Mouse (Mus musculus) MEL (cell line): ENCODE data around the gene Sh2b3. TPM values are rescaled to one million over a fixed set of nuclear protein-coding genes. Genes with fewer than 3 reads are reported as not detected.

Experiments used
- DNase-seq: peaks from one replicate; pipeline ENCODE4 v3.0.0; 2011; ENCODE audit warnings: low read depth, low spot score
- H3K27ac ChIP-seq: 2 replicates; pipeline ENCODE4 v1.5.1; 2012; ENCODE audit warnings: low read depth, mild to moderate bottlenecking, control low read depth, low read length, moderate library complexity; ENCODE audit not compliant: control insufficient read depth
- H3K27me3 ChIP-seq, 2 experiments: fragments of 150-350 bp in 1 of 2; sonication (generic) in 1 of 2; 2 replicates each; pipeline ENCODE4 v1.6.1; 2012; ENCODE audit warnings: low read length in 2 of 2, mild to moderate bottlenecking in 2 of 2, improper control_type of control experiment in 1 of 2, moderate library complexity in 1 of 2; ENCODE audit not compliant: insufficient read depth in 2 of 2, control insufficient read depth in 1 of 2
- H3K36me3 ChIP-seq, 2 experiments: 2 replicates each; pipeline ENCODE4 v1.6.1; 2012 to 2014; ENCODE audit warnings: low read length in 2 of 2, improper control_type of control experiment in 1 of 2, inconsistent platforms in 1 of 2, mild to moderate bottlenecking in 1 of 2; ENCODE audit not compliant: insufficient read depth in 2 of 2, control insufficient read depth in 1 of 2
- H3K4me1 ChIP-seq, 2 experiments: fragments of 150-350 bp in 1 of 2; sonication (generic) in 1 of 2; 2 replicates each; pipeline ENCODE4 v1.6.1; 2012; ENCODE audit warnings: low read length in 2 of 2, improper control_type of control experiment in 1 of 2, mild to moderate bottlenecking in 1 of 2; ENCODE audit not compliant: insufficient read depth in 2 of 2, control insufficient read depth in 1 of 2
- H3K4me3 ChIP-seq, 2 experiments: fragments of 150-350 bp in 1 of 2; sonication (generic) in 1 of 2; 2 replicates each; pipeline ENCODE4 v1.5.1; 2012; ENCODE audit warnings: low read depth in 2 of 2, low read length in 2 of 2, mild to moderate bottlenecking in 2 of 2, moderate library complexity in 2 of 2, control low read depth in 1 of 2, improper control_type of control experiment in 1 of 2; ENCODE audit not compliant: control insufficient read depth in 1 of 2, insufficient read depth in 1 of 2
- H3K79me2 ChIP-seq: 2 replicates; pipeline ENCODE4 v1.6.1; 2012; ENCODE audit warnings: mild to moderate bottlenecking, low read length, moderate library complexity; ENCODE audit not compliant: control insufficient read depth, poor library complexity, insufficient read depth
- H3K9ac ChIP-seq: 2 replicates; pipeline ENCODE4 v1.6.1; 2012; ENCODE audit warnings: low read depth, mild to moderate bottlenecking, control low read depth, low read length, moderate library complexity; ENCODE audit not compliant: control insufficient read depth, poor library complexity, severe bottlenecking
- H3K9me3 ChIP-seq: fragments of 150-350 bp; sonication (generic); replicated peaks from 2 replicates; pipeline ENCODE4 v1.6.1; 2012; ENCODE audit warnings: mild to moderate bottlenecking, low read length, improper control_type of control experiment, moderate library complexity; ENCODE audit not compliant: insufficient read depth
- CHD1 ChIP-seq: IDR thresholded peaks from 2 replicates; pipeline ENCODE4 v1.6.1; 2012; ENCODE audit warnings: low read depth, mild to moderate bottlenecking, inconsistent platforms, low read length, improper control_type of control experiment
- E2F4 ChIP-seq: IDR thresholded peaks from 2 replicates; pipeline ENCODE4 v1.6.1; 2011; ENCODE audit warnings: low read depth, low read length, improper control_type of control experiment, borderline replicate concordance
- ELF1 ChIP-seq: IDR thresholded peaks from 2 replicates; pipeline ENCODE4 v1.6.1; 2014; ENCODE audit warnings: low read depth, mild to moderate bottlenecking, inconsistent platforms, low read length, improper control_type of control experiment, moderate library complexity
- ETS1 ChIP-seq: IDR thresholded peaks from 2 replicates; pipeline ENCODE4 v1.6.1; 2012; ENCODE audit warnings: low read depth, mild to moderate bottlenecking, inconsistent platforms, low read length, improper control_type of control experiment, moderate library complexity
- GABPA ChIP-seq: IDR thresholded peaks from 2 replicates; pipeline ENCODE4 v1.6.1; 2012; ENCODE audit warnings: low read depth, mild to moderate bottlenecking, inconsistent platforms, low read length, improper control_type of control experiment, moderate library complexity
- GATA1 ChIP-seq: IDR thresholded peaks from 2 replicates; pipeline ENCODE4 v1.6.1; 2011; ENCODE audit warnings: low read depth, low read length, improper control_type of control experiment
- HCFC1 ChIP-seq: IDR thresholded peaks from 2 replicates; pipeline ENCODE4 v1.6.1; 2012; ENCODE audit warnings: low read depth, mild to moderate bottlenecking, inconsistent platforms, low read length, improper control_type of control experiment, moderate library complexity
- JUND ChIP-seq: IDR thresholded peaks from 2 replicates; pipeline ENCODE4 v1.6.1; 2011; ENCODE audit warnings: low read depth, mild to moderate bottlenecking, improper control_type of control experiment, low read length
- KAT2A ChIP-seq: conservative IDR thresholded peaks from 2 replicates; pipeline ENCODE4 v1.6.1; 2012; ENCODE audit warnings: low read depth, low read length, improper control_type of control experiment, inconsistent platforms
- MAZ ChIP-seq: IDR thresholded peaks from 2 replicates; pipeline ENCODE4 v1.6.1; 2012; ENCODE audit warnings: low read depth, mild to moderate bottlenecking, inconsistent platforms, low read length, improper control_type of control experiment
- MEF2A ChIP-seq: IDR thresholded peaks from 2 replicates; pipeline ENCODE4 v1.6.1; 2014; ENCODE audit warnings: low read depth, mild to moderate bottlenecking, inconsistent platforms, low read length, improper control_type of control experiment; ENCODE audit not compliant: poor library complexity, insufficient replicate concordance, severe bottlenecking; ENCODE audit errors: extremely low read depth
- MXI1 ChIP-seq: IDR thresholded peaks from 2 replicates; pipeline ENCODE4 v1.6.1; 2011; ENCODE audit warnings: mild to moderate bottlenecking, low read depth, low read length, improper control_type of control experiment
- MYB ChIP-seq: IDR thresholded peaks from 2 replicates; pipeline ENCODE4 v1.6.1; 2011; ENCODE audit warnings: mild to moderate bottlenecking, low read depth, low read length, improper control_type of control experiment
- POLR2A ChIP-seq, 2 experiments: IDR thresholded peaks; 2 replicates each; pipeline ENCODE4 v1.6.1; 2011 to 2012; ENCODE audit warnings: low read length in 2 of 2, mild to moderate bottlenecking in 2 of 2, control low read depth in 1 of 2, improper control_type of control experiment in 1 of 2, low read depth in 1 of 2, moderate library complexity in 1 of 2; ENCODE audit not compliant: control insufficient read depth in 1 of 2, insufficient read depth in 1 of 2, poor library complexity in 1 of 2
- POLR2AphosphoS2 ChIP-seq: IDR thresholded peaks from 2 replicates; pipeline ENCODE4 v1.6.1; 2011; ENCODE audit warnings: low read length, improper control_type of control experiment
- POLR2AphosphoS5 ChIP-seq: IDR thresholded peaks from 2 replicates; pipeline ENCODE4 v1.6.1; 2012; ENCODE audit warnings: low read depth, borderline replicate concordance, mild to moderate bottlenecking, inconsistent platforms, low read length, moderate library complexity, mixed read lengths
- RAD21 ChIP-seq: IDR thresholded peaks from 2 replicates; pipeline ENCODE4 v1.6.1; 2011; ENCODE audit warnings: mild to moderate bottlenecking, low read depth, low read length, improper control_type of control experiment
- RCOR1 ChIP-seq: IDR thresholded peaks from 2 replicates; pipeline ENCODE4 v1.6.1; 2012; ENCODE audit warnings: low read depth, mild to moderate bottlenecking, inconsistent platforms, low read length, improper control_type of control experiment
- SIN3A ChIP-seq: IDR thresholded peaks from 2 replicates; pipeline ENCODE4 v1.6.1; 2012; ENCODE audit warnings: low read length, improper control_type of control experiment, inconsistent platforms
- SMC3 ChIP-seq: IDR thresholded peaks from 2 replicates; pipeline ENCODE4 v1.6.1; 2011; ENCODE audit warnings: low read depth, low read length, improper control_type of control experiment
- TAL1 ChIP-seq: IDR thresholded peaks from 2 replicates; pipeline ENCODE4 v1.6.1; 2012; ENCODE audit warnings: mild to moderate bottlenecking, inconsistent platforms, low read length, moderate library complexity, mixed read lengths
- TBP ChIP-seq: IDR thresholded peaks from 2 replicates; pipeline ENCODE4 v1.8.0; 2011; ENCODE audit warnings: low read depth, low read length, improper control_type of control experiment
- TCF12 ChIP-seq: IDR thresholded peaks from 2 replicates; pipeline ENCODE4 v1.6.1; 2014; ENCODE audit warnings: low read depth, mild to moderate bottlenecking, inconsistent platforms, low read length, improper control_type of control experiment, moderate library complexity
- UBTF ChIP-seq: IDR thresholded peaks from 2 replicates; pipeline ENCODE4 v1.6.1; 2012; ENCODE audit warnings: low read depth, mild to moderate bottlenecking, inconsistent platforms, low read length, improper control_type of control experiment, moderate library complexity, borderline replicate concordance; ENCODE audit not compliant: insufficient read depth
- USF2 ChIP-seq, 2 experiments: IDR thresholded peaks; 2 replicates each; pipeline ENCODE4 v1.6.1; 2011 to 2012; ENCODE audit warnings: improper control_type of control experiment in 2 of 2, low read length in 2 of 2, borderline replicate concordance in 1 of 2, inconsistent platforms in 1 of 2, low read depth in 1 of 2, mild to moderate bottlenecking in 1 of 2; ENCODE audit not compliant: insufficient read depth in 1 of 2
- ZC3H11A ChIP-seq: IDR thresholded peaks from 2 replicates; pipeline ENCODE4 v1.6.1; 2012; ENCODE audit warnings: low read depth, mild to moderate bottlenecking, inconsistent platforms, low read length, improper control_type of control experiment
- ZNF384 ChIP-seq: IDR thresholded peaks from 2 replicates; pipeline ENCODE4 v1.6.1; 2012; ENCODE audit warnings: low read depth, mild to moderate bottlenecking, inconsistent platforms, low read length, improper control_type of control experiment
- polyA plus RNA-seq, 2 experiments: library from polyadenylated mRNA; stranded (reverse) in 1 of 2; unstranded in 1 of 2; fragments of >175 nt in 1 of 2; fragments of >200 nt in 1 of 2; gene quantifications; 2 replicates each; pipeline versions ENCODE4 v1.2.1 to v1.2.4; 2012; ENCODE audit warnings: low replicate concordance in 2 of 2, low read depth in 1 of 2; ENCODE audit not compliant: insufficient read length in 2 of 2, insufficient read depth in 1 of 2, missing spikeins in 1 of 2
- total RNA-seq: library from RNA; depleted of rRNA; stranded (reverse); fragments of 300-350 nt; gene quantifications from 2 replicates; pipeline ENCODE4 v1.2.3, GENCODE M21; 2012

Gene Sh2b3
- total and polyA plus RNA-seq, 3 experiments: 14.0 to 43.2 TPM; not detected in 1

DNA sequence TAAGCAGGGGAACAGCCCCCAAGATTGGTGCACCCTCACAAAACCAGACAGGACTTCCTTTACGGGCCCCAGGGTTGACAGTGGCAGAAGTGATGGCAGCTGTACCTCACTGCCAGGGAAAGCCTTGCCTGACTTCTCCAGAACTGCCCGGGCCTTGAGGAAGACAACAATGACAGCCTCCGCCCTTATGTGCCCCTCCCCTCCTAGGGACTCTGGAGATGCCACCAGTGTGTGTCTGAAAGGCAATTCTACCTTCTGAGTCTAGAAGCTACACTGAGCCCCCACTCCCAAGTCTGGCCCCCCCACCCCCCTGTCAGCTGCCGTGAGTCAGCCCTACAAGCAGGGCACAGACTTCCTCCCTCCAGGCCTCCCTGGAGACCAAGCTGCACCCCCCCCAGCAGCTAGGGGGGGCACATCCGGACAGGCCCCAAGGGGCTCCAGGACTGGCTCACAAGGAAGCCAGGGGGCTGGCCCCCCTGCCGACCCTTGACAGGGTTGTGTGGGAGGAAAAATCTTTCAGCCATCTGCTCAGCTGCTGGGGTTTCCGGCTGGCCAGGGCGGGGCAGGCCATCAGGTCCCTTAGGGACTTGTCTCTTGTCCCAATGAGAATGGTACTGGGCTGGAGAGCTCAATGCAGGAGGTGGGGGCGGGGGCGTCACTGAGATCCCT lies 3.7 kb downstream of the Sh2b3 start:
- H3K36me3 ChIP-seq: peaks cover 0 to 19% of the 10 kb centered on the region in 2 experiments; a peak in 2 of 4 replicates
- H3K9ac ChIP-seq: peak overlapping the region; percentile 1; the same call in 1 of the 2 replicates
- no peak for TF ChIP-seq TBP
- no peak for TF ChIP-seq UBTF
- TF ChIP-seq GABPA: no peak
- TF ChIP-seq E2F4: no peak
- no peak for TF ChIP-seq TCF12
- no peak for TF ChIP-seq ZC3H11A
- TF ChIP-seq ZNF384: no peak
- no peak for TF ChIP-seq TAL1
- no peak for TF ChIP-seq MYB
- no peak for TF ChIP-seq RCOR1
- no peak for TF ChIP-seq HCFC1
- TF ChIP-seq POLR2A (IDR thresholded peaks at IDR 0.05; ENCODE audit: control insufficient read depth in 1 of 2, insufficient read depth in 1 of 2, low read depth in 1 of 2, low read length in 2 of 2, poor library complexity in 1 of 2): no peak
- TF ChIP-seq GATA1: no peak
- H3K4me3 ChIP-seq: no peak overlapping the region
- peaks cover 63% of the 10 kb centered on the region for H3K79me2 ChIP-seq
- no peaks in the 10 kb centered on the region for H3K9me3 ChIP-seq
- peaks cover 0 to 22% of the 10 kb centered on the region in 2 experiments; a peak in 3 of 4 replicates for H3K4me1 ChIP-seq
- H3K27me3 ChIP-seq: no peaks in the 10 kb centered on the region
- no peak for DNase-seq
- H3K27ac ChIP-seq: no peak overlapping the region

GRCm38 (mm10) chr5:121833159-121833558 lies 4.3 kb downstream of the Sh2b3 start:
- no peak for DNase-seq
- H3K9me3 ChIP-seq: no peaks in the 10 kb centered on the region
- peaks cover 0 to 22% of the 10 kb centered on the region in 2 experiments; a peak in 3 of 4 replicates for H3K4me1 ChIP-seq
- no peak overlapping the region for H3K4me3 ChIP-seq
- H3K27ac ChIP-seq: no peak overlapping the region
- no peaks in the 10 kb centered on the region for H3K27me3 ChIP-seq
- H3K79me2 ChIP-seq: peaks cover 65% of the 10 kb centered on the region
- H3K36me3 ChIP-seq: peaks cover 0 to 19% of the 10 kb centered on the region in 2 experiments; a peak in 2 of 4 replicates
- H3K9ac ChIP-seq: no peak overlapping the region
- TF ChIP-seq TBP: no peak
- TF ChIP-seq GATA1: no peak
- no peak for TF ChIP-seq ETS1
- TF ChIP-seq RAD21: no peak
- no peak for TF ChIP-seq ELF1
- no peak for TF ChIP-seq CHD1
- TF ChIP-seq MEF2A: no peak
- no peak for TF ChIP-seq MAZ
- TF ChIP-seq ZNF384: no peak
- no peak for TF ChIP-seq SMC3
- TF ChIP-seq JUND: no peak
- TF ChIP-seq POLR2AphosphoS5: no peak
- TF ChIP-seq SIN3A: no peak
- no peak for TF ChIP-seq UBTF
- no peak for TF ChIP-seq MXI1
- no peak for TF ChIP-seq KAT2A
- TF ChIP-seq USF2 (IDR thresholded peaks at IDR 0.05; ENCODE audit: borderline replicate concordance in 1 of 2, insufficient read depth in 1 of 2, low read depth in 1 of 2, low read length in 2 of 2): no peak
- TF ChIP-seq POLR2AphosphoS2: no peak
- TF ChIP-seq GABPA: no peak
